Mouse (Mus musculus) embryonic fibroblast, embryonic 13.5 days (primary cell): ENCODE results near the gene Anapc16.

Experiments
- CTCF ChIP-seq: IDR thresholded peaks from 2 replicates; pipeline ENCODE4 v1.5.1; 2011; ENCODE audit warnings: mild to moderate bottlenecking, control low read depth, low read length, moderate library complexity, borderline replicate concordance; ENCODE audit not compliant: insufficient read depth
- POLR2A ChIP-seq: IDR thresholded peaks from 2 replicates; pipeline ENCODE4 v1.6.1; 2011; ENCODE audit warnings: low read depth, mild to moderate bottlenecking, control low read depth, low read length, moderate library complexity

- TF ChIP-seq POLR2A: no peak
- TF ChIP-seq CTCF: no peak
Observed at GRCm38 (mm10) chr10:60016223-60016622, 13.3 kb upstream of the Anapc16 start.
